Mouse (Mus musculus): ENCODE data around the gene Utrn. TPM values are rescaled to one million over a fixed set of nuclear protein-coding genes. Genes with fewer than 3 reads are reported as not detected.

Gene Utrn
- polyA plus RNA-seq, 1 experiment = 33.5 TPM

- WGBS = 88% methylated on average over 11 of the region's 11 CpGs
- Histone ChIP-seq H3K4me3 (replicated peaks; ENCODE audit: insufficient read depth, low read depth, low read length) (no peak overlapping the region), H3K4me1 (ENCODE audit: control insufficient read depth, insufficient read depth, low read length) (peaks cover 8% of the 10 kb centered on the region; the same call in 1 of the 2 replicates), H3K27ac (ENCODE audit: insufficient read depth, low read length) (no peak overlapping the region), H3K27me3 (ENCODE audit: control insufficient read depth, insufficient read depth, low read length) (no peaks in the 10 kb centered on the region)
- no peak for DNase-seq
- no peak for TF ChIP-seq POLR2A (IDR thresholded peaks at IDR 0.05; ENCODE audit: borderline replicate concordance, insufficient read depth, low read length)
- no peak for TF ChIP-seq CTCF (IDR thresholded peaks at IDR 0.05; ENCODE audit: borderline replicate concordance, insufficient read depth, low read depth, low read length)
These were observed 157.8 kb downstream of the Utrn start for GRCm38 (mm10) chr10:12711332-12711831.

GRCm38 (mm10) chr10:12706516-12706915 is 162.6 kb downstream of the Utrn start:
- H3K27me3 ChIP-seq (ENCODE audit: control insufficient read depth, insufficient read depth, low read length) = no peaks in the 10 kb centered on the region
- H3K4me3 ChIP-seq (replicated peaks; ENCODE audit: insufficient read depth, low read depth, low read length) = no peak overlapping the region
- no peak for DNase-seq
- no peaks in the 10 kb centered on the region for H3K4me1 ChIP-seq (ENCODE audit: control insufficient read depth, insufficient read depth, low read length)
- no peak overlapping the region for H3K27ac ChIP-seq (ENCODE audit: insufficient read depth, low read length)
- 95% methylated on average over 2 of the region's 2 CpGs for WGBS
- no peak for TF ChIP-seq POLR2A (IDR thresholded peaks at IDR 0.05; ENCODE audit: borderline replicate concordance, insufficient read depth, low read length)
- TF ChIP-seq CTCF (IDR thresholded peaks at IDR 0.05; ENCODE audit: borderline replicate concordance, insufficient read depth, low read depth, low read length) = no peak

- TF ChIP-seq POLR2A (IDR thresholded peaks at IDR 0.05; ENCODE audit: borderline replicate concordance, insufficient read depth, low read length) (no peak), CTCF (IDR thresholded peaks at IDR 0.05; ENCODE audit: borderline replicate concordance, insufficient read depth, low read depth, low read length) (no peak)
- Histone ChIP-seq H3K4me1 (ENCODE audit: control insufficient read depth, insufficient read depth, low read length) (no peaks in the 10 kb centered on the region), H3K27ac (ENCODE audit: insufficient read depth, low read length) (no peak overlapping the region), H3K27me3 (ENCODE audit: control insufficient read depth, insufficient read depth, low read length) (no peaks in the 10 kb centered on the region), H3K4me3 (replicated peaks; ENCODE audit: insufficient read depth, low read depth, low read length) (no peak overlapping the region)
- no peak for DNase-seq
- 84% methylated on average over 1 of the region's 1 CpGs for WGBS
These were observed 163.2 kb downstream of the Utrn start for GRCm38 (mm10) chr10:12705990-12706389.

- Histone ChIP-seq H3K4me3 (replicated peaks; ENCODE audit: insufficient read depth, low read depth, low read length) (no peak overlapping the region), H3K27me3 (ENCODE audit: control insufficient read depth, insufficient read depth, low read length) (no peaks in the 10 kb centered on the region), H3K4me1 (ENCODE audit: control insufficient read depth, insufficient read depth, low read length) (no peaks in the 10 kb centered on the region), H3K27ac (ENCODE audit: insufficient read depth, low read length) (no peak overlapping the region)
- no peak for DNase-seq
- no peak for TF ChIP-seq POLR2A (IDR thresholded peaks at IDR 0.05; ENCODE audit: borderline replicate concordance, insufficient read depth, low read length)
- TF ChIP-seq CTCF (IDR thresholded peaks at IDR 0.05; ENCODE audit: borderline replicate concordance, insufficient read depth, low read depth, low read length) = no peak
- 55% methylated on average over 1 of the region's 1 CpGs for WGBS
These were observed 164.9 kb downstream of the Utrn start for GRCm38 (mm10) chr10:12704290-12704689.

GRCm38 (mm10) chr10:12703526-12703925 is 165.6 kb downstream of the Utrn start:
- H3K27me3 ChIP-seq (ENCODE audit: control insufficient read depth, insufficient read depth, low read length) = no peaks in the 10 kb centered on the region
- H3K4me1 ChIP-seq (ENCODE audit: control insufficient read depth, insufficient read depth, low read length) = no peaks in the 10 kb centered on the region
- no peak overlapping the region for H3K27ac ChIP-seq (ENCODE audit: insufficient read depth, low read length)
- DNase-seq = no peak
- 71% methylated on average over 3 of the region's 3 CpGs for WGBS
- no peak overlapping the region for H3K4me3 ChIP-seq (replicated peaks; ENCODE audit: insufficient read depth, low read depth, low read length)
- TF ChIP-seq POLR2A (IDR thresholded peaks at IDR 0.05; ENCODE audit: borderline replicate concordance, insufficient read depth, low read length) = no peak
- no peak for TF ChIP-seq CTCF (IDR thresholded peaks at IDR 0.05; ENCODE audit: borderline replicate concordance, insufficient read depth, low read depth, low read length)

GRCm38 (mm10) chr10:12702140-12702539 is 167.0 kb downstream of the Utrn start:
- 95% methylated on average over 4 of the region's 4 CpGs for WGBS
- Histone ChIP-seq H3K27me3 (ENCODE audit: control insufficient read depth, insufficient read depth, low read length) (no peaks in the 10 kb centered on the region), H3K27ac (ENCODE audit: insufficient read depth, low read length) (no peak overlapping the region), H3K4me1 (ENCODE audit: control insufficient read depth, insufficient read depth, low read length) (no peaks in the 10 kb centered on the region), H3K4me3 (replicated peaks; ENCODE audit: insufficient read depth, low read depth, low read length) (no peak overlapping the region)
- TF ChIP-seq CTCF (IDR thresholded peaks at IDR 0.05; ENCODE audit: borderline replicate concordance, insufficient read depth, low read depth, low read length) (no peak), POLR2A (IDR thresholded peaks at IDR 0.05; ENCODE audit: borderline replicate concordance, insufficient read depth, low read length) (no peak)
- DNase-seq = no peak

GRCm38 (mm10) chr10:12701694-12702093 is 167.5 kb downstream of the Utrn start:
- WGBS = 68% methylated on average over 7 of the region's 7 CpGs

GRCm38 (mm10) chr10:12700576-12700975 is 168.6 kb downstream of the Utrn start:
- TF ChIP-seq POLR2A (IDR thresholded peaks at IDR 0.05; ENCODE audit: borderline replicate concordance, insufficient read depth, low read length) (no peak), CTCF (IDR thresholded peaks at IDR 0.05; ENCODE audit: borderline replicate concordance, insufficient read depth, low read depth, low read length) (0 out of 2 replicates have a peak, but pooled peaks have one; percentile 13)
- Histone ChIP-seq H3K4me3 (replicated peaks; ENCODE audit: insufficient read depth, low read depth, low read length) (no peak overlapping the region), H3K4me1 (ENCODE audit: control insufficient read depth, insufficient read depth, low read length) (no peaks in the 10 kb centered on the region), H3K27ac (ENCODE audit: insufficient read depth, low read length) (no peak overlapping the region), H3K27me3 (ENCODE audit: control insufficient read depth, insufficient read depth, low read length) (no peaks in the 10 kb centered on the region)
- DNase-seq = no peak
- WGBS = 82% methylated on average over 3 of the region's 3 CpGs

More at GRCm38 (mm10) chr10:12701694-12702093, 167.5 kb downstream of the Utrn start:
- H3K4me1 ChIP-seq (ENCODE audit: control insufficient read depth, insufficient read depth, low read length) = no peaks in the 10 kb centered on the region
- no peak overlapping the region for H3K27ac ChIP-seq (ENCODE audit: insufficient read depth, low read length)
- H3K27me3 ChIP-seq (ENCODE audit: control insufficient read depth, insufficient read depth, low read length) = no peaks in the 10 kb centered on the region
- H3K4me3 ChIP-seq (replicated peaks; ENCODE audit: insufficient read depth, low read depth, low read length) = no peak overlapping the region
- DNase-seq = no peak
- TF ChIP-seq POLR2A (IDR thresholded peaks at IDR 0.05; ENCODE audit: borderline replicate concordance, insufficient read depth, low read length) (no peak), CTCF (IDR thresholded peaks at IDR 0.05; ENCODE audit: borderline replicate concordance, insufficient read depth, low read depth, low read length) (no peak)
